Mouse (Mus musculus) limb, embryonic 12.5 days (tissue): ENCODE data around the gene Cwh43. TPM values are rescaled to one million over a fixed set of nuclear protein-coding genes. Genes with fewer than 3 reads are reported as not detected.
A peak's percentile ranks its signal among the peaks of the same experiment; 100 is the strongest.

Source experiments
- ATAC-seq: fragments of 200-750 bp; cut with Nextera tagmentation; 2 replicates; pipeline ENCODE4 v1.8.0; 2017; ENCODE audit warnings: low read depth, moderate TSS enrichment; ENCODE audit not compliant: insufficient number of reproducible peaks, insufficient read depth, low FRiP score, low TSS enrichment
- H3K27ac ChIP-seq: fragments of 300-500 bp; sonication (generic); 2 replicates; pipeline ENCODE4 v1.5.1; 2016; ENCODE audit warnings: mild to moderate bottlenecking, moderate library complexity
- H3K27me3 ChIP-seq: fragments of 300-500 bp; sonication (generic); 2 replicates; pipeline ENCODE4 v1.6.1; 2016; ENCODE audit warnings: mild to moderate bottlenecking, moderate library complexity
- H3K36me3 ChIP-seq: fragments of 300-500 bp; sonication (generic); 2 replicates; pipeline ENCODE4 v1.6.1; 2016; ENCODE audit warnings: mild to moderate bottlenecking, moderate library complexity
- H3K4me1 ChIP-seq: fragments of 300-500 bp; sonication (generic); replicated peaks from 2 replicates; pipeline ENCODE4 v1.6.1; 2016
- H3K4me2 ChIP-seq: fragments of 300-500 bp; sonication (generic); 2 replicates; pipeline ENCODE4 v1.6.1; 2016; ENCODE audit warnings: mild to moderate bottlenecking, moderate library complexity
- H3K4me3 ChIP-seq: fragments of 300-500 bp; sonication (generic); replicated peaks from 2 replicates; pipeline ENCODE4 v1.5.1; 2016; ENCODE audit warnings: mild to moderate bottlenecking
- H3K9ac ChIP-seq: fragments of 300-500 bp; sonication (generic); replicated peaks from 2 replicates; pipeline ENCODE4 v1.6.1; 2016; ENCODE audit warnings: mild to moderate bottlenecking, moderate library complexity
- H3K9me3 ChIP-seq: fragments of 300-500 bp; sonication (generic); 2 replicates; pipeline ENCODE4 v1.6.1; 2016; ENCODE audit warnings: mild to moderate bottlenecking, moderate library complexity
- WGBS: fragments of 180-500 bp; shearing (Covaris S2); methylation state at CpG from one replicate; pipeline ENCODE4 v1.1.7; 2016; 5-methylcytosine and 5-hydroxymethylcytosine counted together
- polyA plus RNA-seq: library from polyadenylated mRNA; unstranded; fragments of >200 nt; fragmentation: Nextera tagmentation; extraction: Ambion mirVana; gene quantifications from 2 replicates; pipeline ENCODE4 v1.2.1, GENCODE M21; 2016

Gene Cwh43
- polyA plus RNA-seq, 1 experiment from 2014 or later: not detected

DNA sequence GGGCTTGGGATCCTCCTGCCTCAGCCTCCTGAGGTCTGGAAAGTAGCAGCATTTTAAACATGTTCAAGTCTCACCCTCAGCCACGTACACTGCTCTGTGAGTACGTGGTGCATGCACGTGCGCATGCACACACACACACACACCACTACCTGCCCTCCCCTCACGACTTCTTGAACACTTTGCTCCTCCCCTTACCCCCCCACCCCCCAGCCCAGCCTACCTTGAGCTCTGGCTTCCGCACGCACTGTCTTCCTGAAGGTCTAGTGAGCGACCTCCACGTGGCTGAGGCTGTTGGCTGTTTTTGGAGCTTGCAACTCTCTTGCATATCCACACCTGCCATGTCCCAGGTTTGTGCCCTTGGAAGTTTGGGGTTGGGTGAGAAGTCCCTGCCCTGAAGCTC is 96.5 kb downstream of the Cwh43 start:
- peak overlapping the region; percentile 6; the same call in 1 of the 2 replicates for H3K4me2 ChIP-seq
- 86% methylated on average over 9 of the region's 9 CpGs for WGBS
- no peak overlapping the region for H3K27ac ChIP-seq
- H3K36me3 ChIP-seq: peaks cover 4% of the 10 kb centered on the region; the same call in 1 of the 2 replicates
- H3K4me1 ChIP-seq: peaks cover 24% of the 10 kb centered on the region
- H3K9ac ChIP-seq: no peak overlapping the region
- no peak overlapping the region for H3K4me3 ChIP-seq
- H3K27me3 ChIP-seq: no peaks in the 10 kb centered on the region
- no peaks in the 10 kb centered on the region for H3K9me3 ChIP-seq
- ATAC-seq: no peak

Other genes with a start within 250 kb of the Cwh43 start
- gene Fryl, start 149.5 kb upstream of the Cwh43 start, polyA plus RNA-seq: 21.2 and 23.3 TPM in 2 replicates
- 181 and 208 TPM in 2 replicates for gene Ociad1, start 113.3 kb upstream of the Cwh43 start, polyA plus RNA-seq
- gene Ociad2, start 65.0 kb upstream of the Cwh43 start, polyA plus RNA-seq: 7.8 and 9.4 TPM in 2 replicates
- 42.2 and 43.3 TPM in 2 replicates for gene Dcun1d4, start 74.9 kb downstream of the Cwh43 start, polyA plus RNA-seq
- gene Lrrc66, start 226.5 kb downstream of the Cwh43 start, polyA plus RNA-seq: not detected in 2 replicates
- gene Sgcb, start 241.7 kb downstream of the Cwh43 start, polyA plus RNA-seq: 35.1 and 38.2 TPM in 2 replicates
- gene Spata18, start 245.3 kb downstream of the Cwh43 start, polyA plus RNA-seq: 1.9 and 2.0 TPM in 2 replicates